Mouse (Mus musculus) A20 (cell line): ENCODE results near the gene Rap1gap2.

Experiments used
- DNase-seq: peaks from one replicate; pipeline ENCODE4 v3.0.0-alpha.2; 2011; ENCODE audit warnings: low read depth, low spot score

Gene Rap1gap2

GRCm38 (mm10) chr11:74462651-74463050, 148.1 kb downstream of the Rap1gap2 start:
- DNase-seq: no peak

DNA sequence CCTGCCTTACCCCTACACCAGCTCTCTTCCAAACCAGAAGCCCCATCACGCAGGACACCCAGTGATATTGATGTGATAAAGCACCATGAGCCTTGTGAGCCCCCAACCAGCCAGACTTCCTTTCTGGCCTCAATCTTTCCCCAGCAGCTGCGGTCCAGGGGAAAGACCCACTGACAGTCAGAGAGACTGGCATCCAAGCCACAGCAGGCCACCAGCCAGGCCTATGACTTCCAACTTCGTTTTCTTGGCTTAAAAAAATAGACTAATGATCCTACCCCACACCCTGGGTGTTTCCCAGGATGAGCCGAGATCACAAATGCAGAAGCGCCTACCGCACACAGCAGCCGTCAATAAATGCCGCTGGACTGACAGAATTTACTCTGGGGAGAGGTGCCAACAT, 151.1 kb downstream of the Rap1gap2 start:
- DNase-seq: no peak

DNA sequence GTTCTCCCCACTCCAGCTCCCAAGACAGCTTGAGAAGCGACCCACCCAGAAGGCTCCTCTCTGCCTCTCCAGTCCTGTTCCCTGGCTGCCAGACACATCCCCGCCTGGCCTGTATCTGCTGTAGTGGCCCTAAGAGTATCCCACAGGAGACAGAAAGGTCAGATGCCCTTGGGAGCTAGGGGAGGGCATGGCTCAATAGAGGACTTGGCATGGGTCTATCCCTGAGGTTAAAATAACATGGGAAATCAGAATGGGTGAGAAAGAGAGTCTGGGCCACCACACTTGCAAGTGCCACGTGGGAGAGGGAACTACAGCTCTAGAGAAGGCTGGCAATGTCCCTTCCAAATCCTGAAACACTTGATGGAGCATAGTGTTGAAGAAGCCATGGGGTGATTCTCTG, 152.3 kb downstream of the Rap1gap2 start:
- no peak for DNase-seq

DNA sequence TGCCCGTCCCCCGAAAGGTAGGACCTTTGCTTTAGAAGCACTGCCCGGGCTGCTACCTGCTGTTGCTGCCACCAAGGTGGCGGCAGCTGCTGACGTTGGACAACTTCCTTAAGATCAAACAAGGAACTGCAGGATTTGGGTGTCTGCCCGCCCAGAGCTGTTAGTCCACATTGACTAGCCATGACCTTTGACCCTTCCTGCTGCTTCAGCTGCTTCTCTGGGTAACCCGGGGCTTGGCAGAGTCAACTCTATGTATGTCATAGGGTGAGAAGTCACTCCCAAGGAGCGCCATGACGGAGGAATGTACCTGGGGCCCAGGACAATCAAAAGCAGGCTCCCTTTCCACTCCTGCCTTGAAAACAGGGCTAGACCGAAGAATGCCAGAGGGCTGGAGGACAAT, 153.5 kb downstream of the Rap1gap2 start:
- DNase-seq: no peak

DNA sequence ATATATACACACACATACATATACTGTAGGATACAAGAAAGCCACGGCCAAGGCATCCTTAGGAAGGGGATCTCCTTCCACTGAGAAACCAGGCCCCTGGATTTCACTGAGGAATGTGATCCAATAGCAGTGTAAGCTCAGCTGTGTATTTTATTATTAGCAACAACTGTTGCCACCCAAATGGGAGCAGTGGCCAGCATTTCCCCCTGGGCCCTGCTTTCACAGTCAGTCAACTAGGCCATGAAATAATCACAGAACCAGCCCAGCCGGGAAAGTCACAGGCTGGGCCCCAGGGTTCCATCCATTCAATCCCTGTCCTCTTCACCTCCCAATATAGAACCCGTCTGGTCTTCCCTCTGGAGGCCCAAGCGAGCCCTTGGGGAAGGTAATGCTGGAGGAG, 162.2 kb downstream of the Rap1gap2 start:
- no peak for DNase-seq

DNA sequence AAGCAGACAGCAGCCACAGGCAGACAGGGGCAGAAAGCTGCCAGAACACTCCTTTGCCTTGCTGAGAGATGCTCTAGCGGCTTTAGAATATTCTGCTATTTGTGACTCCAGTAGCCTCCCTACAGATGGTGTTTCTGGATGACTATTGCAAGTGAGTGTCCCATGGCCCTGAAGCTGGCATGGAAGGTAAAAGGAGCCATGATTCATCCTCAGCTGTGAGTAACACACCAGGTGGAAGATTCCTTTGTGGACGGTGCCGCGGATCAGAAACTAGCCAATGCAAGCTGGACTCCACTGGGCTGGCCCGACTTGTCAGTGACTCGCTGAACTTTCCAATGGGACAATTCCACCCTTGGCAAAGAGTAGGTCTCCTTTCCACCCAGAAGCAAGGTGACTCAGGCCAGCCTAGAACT, 162.7 kb downstream of the Rap1gap2 start:
- DNase-seq: no peak

GRCm38 (mm10) chr11:74445591-74445990, 165.1 kb downstream of the Rap1gap2 start:
- no peak for DNase-seq

DNA sequence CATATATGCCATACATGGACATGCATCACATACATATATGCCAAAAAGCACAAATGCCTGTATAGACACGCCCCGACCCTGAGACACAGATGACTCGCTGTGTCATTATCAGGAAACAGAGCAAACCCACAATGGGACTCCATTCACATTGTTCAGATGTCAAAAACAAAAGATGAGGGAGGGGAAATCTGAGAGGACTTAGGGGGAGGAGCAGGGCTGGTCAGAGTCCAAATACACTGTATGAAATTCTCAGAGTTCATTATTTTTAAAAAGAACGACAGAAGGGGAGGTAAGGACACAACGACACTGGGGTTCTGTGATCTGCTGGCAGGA, 166.8 kb downstream of the Rap1gap2 start:
- peak; percentile 78 for DNase-seq

GRCm38 (mm10) chr11:74443147-74443923, 167.4 kb downstream of the Rap1gap2 start:
- peak; percentile 87 for DNase-seq

DNA sequence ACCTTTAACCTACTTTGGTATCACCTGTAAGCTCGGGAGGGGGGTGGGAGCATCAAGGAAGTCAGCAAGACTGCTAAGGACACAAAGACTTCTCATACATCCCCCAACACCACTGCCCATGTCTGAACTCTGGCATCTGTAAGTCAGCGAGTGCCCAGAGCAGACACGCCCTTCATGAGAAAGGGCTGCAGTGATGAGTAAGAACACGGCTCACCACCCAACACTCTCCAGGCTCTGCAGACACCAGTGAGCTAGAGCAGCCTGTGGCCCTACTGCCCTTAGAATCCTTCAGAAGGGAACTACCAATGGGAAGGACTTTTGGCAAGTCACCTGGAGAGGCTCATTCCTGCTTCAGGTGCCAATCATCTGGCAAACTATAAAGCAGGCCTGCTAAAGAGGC, 168.3 kb downstream of the Rap1gap2 start:
- DNase-seq: peak; percentile 81

DNA sequence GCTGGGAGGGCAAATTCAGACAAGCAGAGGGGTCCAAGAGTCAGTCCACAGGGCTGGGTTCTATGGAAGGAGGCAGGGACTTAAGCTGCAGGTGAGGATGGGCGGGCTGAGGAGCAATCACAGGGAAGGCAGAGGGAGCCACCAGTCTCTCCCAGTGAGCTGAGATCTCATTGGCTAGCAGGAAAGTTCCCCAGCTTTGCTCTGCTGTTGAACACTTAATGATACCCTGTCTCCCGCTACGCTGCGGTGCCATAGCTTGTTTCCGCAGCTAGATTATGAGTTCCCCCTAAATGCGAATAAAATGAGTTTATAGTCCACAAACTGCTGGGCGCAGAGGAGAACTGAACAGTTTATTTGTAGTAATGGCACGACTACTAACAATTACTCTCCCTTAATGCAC, 170.6 kb downstream of the Rap1gap2 start:
- no peak for DNase-seq

GRCm38 (mm10) chr11:74439202-74439601, 171.5 kb downstream of the Rap1gap2 start:
- no peak for DNase-seq

DNA sequence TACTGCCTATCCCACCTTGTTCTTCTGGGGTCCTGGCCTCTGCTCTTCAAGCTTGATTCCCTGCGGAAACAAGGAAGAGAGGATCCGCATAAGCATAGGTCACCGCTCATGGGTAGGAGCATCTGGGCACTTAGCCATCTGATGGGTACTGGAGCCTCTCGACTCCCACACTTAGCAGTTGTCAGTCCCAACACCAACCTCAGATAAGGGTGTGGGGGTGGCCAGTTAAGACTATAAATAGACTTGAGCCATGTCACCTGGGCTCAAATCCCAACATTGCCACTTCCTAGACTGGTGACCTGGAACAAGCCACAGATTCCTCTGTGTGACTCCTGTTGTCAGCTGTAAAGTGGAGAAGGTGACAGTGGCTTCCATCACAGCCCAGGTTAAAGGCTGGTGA, 172.5 kb downstream of the Rap1gap2 start:
- DNase-seq: no peak

DNA sequence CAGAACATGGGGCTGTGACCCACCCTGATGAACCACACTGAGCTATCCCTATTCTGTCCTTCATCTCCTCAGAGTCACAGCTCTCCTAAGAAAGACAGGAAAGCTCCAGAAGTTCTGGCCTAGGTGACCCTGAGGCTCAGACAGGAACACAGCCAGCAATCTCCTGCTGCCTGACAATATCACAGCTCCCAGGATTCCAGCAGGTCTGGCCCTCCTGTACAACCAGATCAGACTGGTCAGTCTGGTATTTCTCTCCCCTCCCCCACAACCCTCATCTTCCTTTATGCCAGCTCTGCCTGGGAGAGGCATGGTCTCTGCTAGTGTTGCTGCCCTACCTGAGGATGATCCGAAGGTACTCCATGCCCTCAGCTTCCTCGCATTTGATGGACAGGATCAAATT, 175.3 kb downstream of the Rap1gap2 start:
- DNase-seq: no peak

DNA sequence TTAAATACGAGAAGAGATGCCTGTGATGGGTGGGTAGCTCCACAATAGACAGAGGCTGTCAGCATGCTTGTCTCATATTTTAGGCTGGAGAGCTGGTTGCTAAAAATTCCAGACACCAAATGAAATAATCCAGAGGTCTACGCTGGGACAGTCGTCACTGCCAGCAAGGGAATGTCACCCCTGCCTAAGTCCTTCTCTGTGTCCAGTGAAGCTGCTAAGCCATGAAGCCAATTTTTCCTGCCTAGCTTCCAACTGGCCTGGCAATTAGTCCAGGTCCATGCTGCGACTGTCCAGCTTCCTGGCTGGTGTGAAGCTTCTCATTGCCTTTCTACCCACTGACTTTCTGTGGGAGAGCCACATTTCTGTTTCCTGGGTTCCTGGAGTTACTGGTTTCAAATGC, 177.7 kb downstream of the Rap1gap2 start:
- no peak for DNase-seq

DNA sequence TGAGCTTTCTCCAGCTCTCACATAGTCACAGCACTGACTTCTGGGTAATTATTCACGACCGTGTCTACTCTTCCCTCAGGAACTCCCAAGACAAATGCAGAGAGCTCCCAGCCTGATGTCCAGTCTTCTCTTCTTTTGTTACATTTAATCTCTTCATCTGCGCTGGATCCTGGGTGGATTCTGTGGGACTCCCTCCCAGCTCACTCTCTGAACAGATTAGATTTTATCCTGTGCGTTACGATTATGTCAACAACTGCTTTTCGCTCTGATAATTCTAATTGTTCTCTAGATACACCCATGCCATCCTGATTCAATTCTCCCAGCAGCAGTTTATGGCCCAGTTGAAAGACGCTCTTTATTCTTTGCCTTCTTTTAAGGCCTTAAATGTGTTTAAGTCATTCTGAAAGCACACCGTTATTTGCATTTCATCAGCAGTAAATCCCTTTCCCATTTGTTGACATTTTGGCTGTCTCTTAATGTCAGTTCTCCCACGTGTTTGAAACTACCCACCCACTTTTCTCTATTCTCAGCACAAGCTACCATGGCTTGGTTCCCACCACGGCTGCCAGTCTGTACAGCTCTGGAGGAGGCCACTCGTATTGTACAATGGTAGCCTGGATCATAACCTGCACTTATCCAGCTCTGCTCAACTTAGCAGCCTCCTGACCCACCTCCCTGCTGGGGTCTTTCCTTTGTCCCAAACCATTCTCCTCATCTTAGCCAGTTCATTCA, 180.8 kb downstream of the Rap1gap2 start:
- DNase-seq: no peak

DNA sequence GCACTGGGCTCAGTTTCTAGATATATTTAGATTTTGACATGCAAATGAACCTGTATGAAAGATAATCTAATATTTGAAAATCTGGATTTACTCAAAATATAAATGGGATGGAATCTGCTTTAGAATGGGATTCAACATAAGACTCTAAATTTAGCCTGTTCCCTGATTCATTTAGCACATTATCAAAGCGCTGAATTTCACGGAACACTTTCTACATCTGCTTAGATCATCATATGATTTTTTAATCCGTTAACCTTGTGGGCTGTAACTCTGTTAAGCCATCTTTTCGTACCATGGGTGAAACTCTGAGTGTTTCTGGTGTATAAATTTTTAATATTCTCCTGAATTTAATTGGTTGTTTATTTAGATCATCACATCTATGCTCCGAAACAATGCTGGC, 184.4 kb downstream of the Rap1gap2 start:
- DNase-seq: no peak

- DNase-seq: no peak
These were observed 188.7 kb downstream of the Rap1gap2 start for GRCm38 (mm10) chr11:74422019-74422418.

- no peak for DNase-seq
These were observed 189.6 kb downstream of the Rap1gap2 start for GRCm38 (mm10) chr11:74421151-74421550.

- no peak for DNase-seq
These were observed 191.1 kb downstream of the Rap1gap2 start for GRCm38 (mm10) chr11:74419601-74420000.

GRCm38 (mm10) chr11:74415736-74416135, 195.0 kb downstream of the Rap1gap2 start:
- no peak for DNase-seq

DNA sequence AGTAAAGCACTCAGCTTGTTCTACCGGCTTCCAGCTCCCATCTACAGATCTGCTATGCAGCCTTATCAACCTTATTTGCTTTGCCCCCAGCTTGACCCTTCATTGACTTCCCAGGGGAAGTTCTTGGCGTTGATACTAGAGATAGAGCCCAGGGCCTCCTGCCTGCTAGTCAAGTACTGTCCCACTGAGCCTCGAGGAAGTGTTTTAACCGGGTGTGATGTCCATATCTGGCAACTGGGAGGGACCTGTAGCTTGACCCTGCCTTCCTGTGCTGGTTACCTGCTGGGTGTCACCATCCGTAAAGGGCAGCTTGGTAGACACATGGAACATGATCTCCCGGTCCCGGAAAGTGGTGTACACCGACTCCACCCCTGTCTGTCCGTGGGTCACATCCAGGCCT, 196.6 kb downstream of the Rap1gap2 start:
- no peak for DNase-seq

GRCm38 (mm10) chr11:74413449-74413972, 197.2 kb downstream of the Rap1gap2 start:
- DNase-seq: no peak
